Mouse (Mus musculus) T-helper 2 cell (primary cell): Measurements from ENCODE around the gene Bik.

Source experiments
- in situ Hi-C: fragments of 300-600 bp; cut with MboI, MseI; formaldehyde crosslinking; loops from one replicate; pipeline ENCODE4 v1.15.1; 2025; ENCODE audit warnings: high pct_unique_total_duplicates

The Bik gene

GRCm38 (mm10) chr15:83512489-83513281, 14.0 kb upstream of the Bik start:
- in situ Hi-C loops = no loop called here

GRCm38 (mm10) chr15:83515018-83515417, 11.6 kb upstream of the Bik start:
- in situ Hi-C loops = no loop called here

- in situ Hi-C loops = no loop called here
These were observed 8.2 kb upstream of the Bik start for GRCm38 (mm10) chr15:83518215-83519048.

GRCm38 (mm10) chr15:83520861-83521382, 5.7 kb upstream of the Bik start:
- in situ Hi-C loops = no loop called here

- in situ Hi-C loops = no loop called here
These were observed 3.5 kb upstream of the Bik start for GRCm38 (mm10) chr15:83523196-83523595.

- in situ Hi-C loops = no loop called here
These were observed 2.9 kb upstream of the Bik start for GRCm38 (mm10) chr15:83523638-83524332.

GRCm38 (mm10) chr15:83524333-83524729, 2.3 kb upstream of the Bik start:
- in situ Hi-C loops = no loop called here

GRCm38 (mm10) chr15:83527092-83527437, 403 bp downstream of the Bik start:
- in situ Hi-C loops = no loop called here

GRCm38 (mm10) chr15:83527747-83528146, 1.1 kb downstream of the Bik start:
- in situ Hi-C loops = no loop called here

GRCm38 (mm10) chr15:83528892-83529291, 2.2 kb downstream of the Bik start:
- in situ Hi-C loops = no loop called here

- in situ Hi-C loops = no loop called here
These were observed 3.1 kb downstream of the Bik start for GRCm38 (mm10) chr15:83529765-83530164.

- in situ Hi-C loops = no loop called here
These were observed 3.6 kb downstream of the Bik start for GRCm38 (mm10) chr15:83530233-83530632.

- in situ Hi-C loops = no loop called here
These were observed 4.0 kb downstream of the Bik start for GRCm38 (mm10) chr15:83530688-83531087.

- in situ Hi-C loops = no loop called here
These were observed 5.4 kb downstream of the Bik start for GRCm38 (mm10) chr15:83531961-83532469.

- in situ Hi-C loops = no loop called here
These were observed 5.9 kb downstream of the Bik start for GRCm38 (mm10) chr15:83532606-83533005.

- in situ Hi-C loops = no loop called here
These were observed 8.6 kb downstream of the Bik start for GRCm38 (mm10) chr15:83534960-83535889.

GRCm38 (mm10) chr15:83535890-83536231, 9.2 kb downstream of the Bik start:
- in situ Hi-C loops = no loop called here

GRCm38 (mm10) chr15:83538855-83539254, 12.2 kb downstream of the Bik start:
- in situ Hi-C loops = no loop called here

GRCm38 (mm10) chr15:83539905-83540304, 13.2 kb downstream of the Bik start:
- in situ Hi-C loops = no loop called here

- in situ Hi-C loops = no loop called here
These were observed 15.1 kb downstream of the Bik start for GRCm38 (mm10) chr15:83541647-83542287.
